Mouse (Mus musculus): Measurements from ENCODE around the gene Mvb12b.

The Mvb12b gene

DNA sequence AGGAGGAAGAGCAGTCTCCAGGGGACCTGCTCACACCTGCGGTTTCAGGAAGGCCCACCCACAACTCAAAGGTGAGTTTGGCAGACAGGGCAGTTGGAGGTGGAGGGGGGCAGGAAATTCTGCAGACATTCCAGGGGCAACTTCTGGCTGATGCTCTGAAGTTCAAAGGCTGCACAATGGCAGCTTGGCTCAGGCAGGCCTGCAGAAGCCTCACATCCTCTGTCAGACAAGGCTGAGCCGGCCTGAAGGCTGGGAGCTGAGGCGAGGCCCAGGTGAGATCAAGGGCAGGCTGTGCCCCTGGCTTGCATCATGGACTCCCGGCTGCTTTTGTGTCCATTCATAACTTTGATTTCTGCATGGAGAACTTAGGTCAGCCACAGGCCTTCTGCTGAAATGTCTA is 41.1 kb downstream of the Mvb12b start:
- no peak for DNase-seq (ENCODE audit: low spot score)

DNA sequence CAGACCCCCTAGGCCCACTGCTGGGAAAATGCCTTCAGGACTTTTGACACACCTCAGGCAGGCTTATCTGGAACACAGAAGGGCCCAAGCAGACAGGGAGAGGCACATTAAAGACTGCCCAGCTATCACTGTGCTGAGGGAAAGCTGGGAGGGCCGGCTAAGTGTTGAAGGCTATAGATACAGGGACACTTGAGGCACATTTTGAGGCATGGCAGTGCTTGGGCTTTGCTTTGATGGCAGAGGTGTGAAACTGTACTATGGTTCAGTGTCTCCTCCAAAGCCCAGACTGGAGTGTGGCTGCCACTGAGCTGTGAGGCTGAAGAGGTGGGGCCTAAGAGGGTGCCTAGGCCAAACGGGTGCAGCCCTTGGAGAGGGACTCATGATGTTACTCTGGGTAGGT is 44.1 kb downstream of the Mvb12b start:
- DNase-seq (ENCODE audit: low spot score): no peak

DNA sequence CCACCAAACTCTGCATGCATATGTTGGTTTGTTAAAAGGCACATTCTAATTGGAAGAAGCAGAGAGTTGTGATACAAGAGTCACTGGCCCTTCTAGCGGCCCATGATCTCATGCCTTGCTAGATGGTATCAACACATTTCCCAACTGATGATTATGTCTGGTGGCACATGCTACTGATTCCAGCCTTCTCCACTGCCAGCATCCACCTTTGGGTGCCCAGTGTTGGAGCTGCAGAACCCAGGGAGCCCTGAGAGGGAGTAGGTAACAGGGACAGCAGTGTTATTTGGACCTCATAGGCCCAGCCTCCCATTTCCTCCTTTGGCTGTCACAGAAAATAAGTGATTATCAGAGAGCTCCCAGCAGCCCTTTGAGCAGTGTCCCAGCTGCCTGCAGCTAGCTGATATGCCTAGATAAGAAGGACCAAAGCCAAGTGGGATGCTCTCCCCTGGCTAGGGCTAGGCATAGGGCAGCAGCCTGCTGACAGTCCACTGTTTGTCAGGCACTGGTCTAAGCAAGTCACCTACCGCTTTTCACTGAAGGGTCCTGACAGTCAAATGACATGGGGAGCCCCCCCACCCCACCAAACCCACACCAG is 44.7 kb downstream of the Mvb12b start:
- DNase-seq (ENCODE audit: low spot score): no peak

DNA sequence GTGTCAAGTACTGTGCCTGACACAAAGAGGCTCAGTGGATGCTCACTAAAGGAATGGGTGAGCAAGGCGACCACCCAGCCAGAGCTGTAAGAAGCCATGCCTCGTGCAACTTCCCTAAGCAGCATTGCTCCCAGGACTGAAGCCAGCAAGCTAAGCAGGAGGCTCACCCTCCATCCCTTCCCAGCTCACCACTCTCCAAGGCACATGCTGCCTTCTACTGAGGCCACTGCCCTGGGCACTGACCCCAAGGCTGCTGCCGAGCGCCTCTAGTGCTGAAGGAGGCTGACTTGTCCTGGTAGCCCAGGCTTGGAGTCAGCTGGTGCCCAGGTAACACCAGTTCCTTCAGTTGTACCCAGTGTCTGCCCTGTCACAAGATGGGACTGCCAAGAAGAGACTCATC is 45.8 kb downstream of the Mvb12b start:
- DNase-seq (ENCODE audit: low spot score): no peak

DNA sequence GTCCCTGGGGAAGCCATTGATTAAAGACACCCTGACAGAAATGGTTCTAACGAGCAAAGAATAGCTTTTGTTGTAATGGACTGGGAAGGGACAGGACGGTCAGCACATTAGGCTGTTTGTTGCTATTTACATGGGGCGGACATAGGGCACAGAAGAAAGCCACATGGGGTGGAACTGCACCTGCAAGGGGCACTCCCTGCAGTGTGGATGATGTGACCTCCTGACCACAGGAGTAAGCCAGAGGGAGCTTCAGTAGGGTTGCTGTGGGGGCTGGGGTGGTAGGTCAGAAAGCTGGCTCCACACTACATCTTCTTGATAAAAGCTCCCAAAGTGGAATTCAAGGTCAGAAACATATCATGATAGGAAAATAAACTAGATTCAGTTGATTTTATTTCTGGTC is 47.3 kb downstream of the Mvb12b start:
- DNase-seq (ENCODE audit: low spot score): no peak

DNA sequence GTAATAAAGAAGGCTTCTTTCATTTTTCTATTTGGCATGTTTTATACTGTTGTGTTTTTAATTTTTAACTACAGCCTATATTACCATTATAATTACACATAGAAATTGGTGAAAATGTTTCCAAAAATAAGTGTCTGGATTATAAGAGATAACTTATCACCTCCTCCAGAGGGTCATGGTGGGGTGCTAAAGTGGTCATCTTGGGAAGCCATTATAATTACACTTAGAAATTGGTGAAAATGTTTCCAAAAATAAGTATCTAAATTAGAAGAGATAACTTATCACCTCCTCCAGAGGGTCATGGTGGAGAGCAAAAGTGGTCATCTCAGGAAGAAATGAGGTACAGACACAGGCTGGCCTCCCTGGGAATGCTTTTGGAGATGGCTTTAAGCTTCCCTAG is 48.5 kb downstream of the Mvb12b start:
- no peak for DNase-seq (ENCODE audit: low spot score)

DNA sequence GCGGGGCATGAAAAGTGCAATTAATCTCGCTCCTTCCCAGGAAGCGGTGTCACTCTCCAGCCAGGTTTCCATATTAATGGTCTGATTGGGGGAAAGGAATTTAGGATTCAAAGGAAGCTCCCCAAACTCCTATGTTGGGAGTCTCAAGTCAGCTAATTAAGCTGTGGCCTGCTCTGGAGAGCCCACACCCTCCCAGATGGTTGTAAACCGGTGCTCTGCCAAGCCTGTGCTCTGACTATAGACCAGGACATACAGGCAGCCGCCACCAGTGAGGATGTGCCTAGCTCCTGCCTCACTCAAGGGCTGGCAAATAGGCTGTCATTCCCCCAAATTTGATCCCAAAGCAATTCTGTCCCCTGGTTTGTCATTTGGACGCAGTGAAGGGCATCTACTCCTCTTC is 50.4 kb downstream of the Mvb12b start:
- no peak for DNase-seq (ENCODE audit: low spot score)

DNA sequence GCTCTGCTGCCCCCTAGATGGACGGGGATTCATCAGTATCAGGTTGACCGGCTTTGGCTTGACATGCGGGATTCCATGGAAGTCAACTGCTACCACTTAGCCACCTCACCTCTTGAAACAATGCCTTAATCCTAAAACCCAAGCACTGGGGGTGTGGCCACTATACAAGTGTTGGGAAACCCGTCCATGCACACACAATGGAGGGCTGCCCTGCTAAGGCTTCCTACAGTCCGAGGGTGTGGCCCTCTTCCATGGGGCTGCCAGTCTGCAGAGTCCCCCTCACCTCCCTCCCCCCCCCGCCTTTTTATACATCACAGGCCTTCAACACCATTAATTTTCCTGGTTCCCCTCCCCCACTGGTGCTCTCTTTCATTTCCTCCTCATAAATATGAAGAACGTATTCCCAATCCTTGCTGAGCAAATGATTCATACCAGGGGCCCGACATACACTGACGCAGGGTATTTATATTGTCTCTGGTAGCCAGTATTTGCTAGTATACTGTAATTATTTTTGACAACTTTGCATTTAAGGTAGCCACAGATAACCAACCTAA is 51.0 kb downstream of the Mvb12b start:
- DNase-seq (ENCODE audit: low spot score): no peak

DNA sequence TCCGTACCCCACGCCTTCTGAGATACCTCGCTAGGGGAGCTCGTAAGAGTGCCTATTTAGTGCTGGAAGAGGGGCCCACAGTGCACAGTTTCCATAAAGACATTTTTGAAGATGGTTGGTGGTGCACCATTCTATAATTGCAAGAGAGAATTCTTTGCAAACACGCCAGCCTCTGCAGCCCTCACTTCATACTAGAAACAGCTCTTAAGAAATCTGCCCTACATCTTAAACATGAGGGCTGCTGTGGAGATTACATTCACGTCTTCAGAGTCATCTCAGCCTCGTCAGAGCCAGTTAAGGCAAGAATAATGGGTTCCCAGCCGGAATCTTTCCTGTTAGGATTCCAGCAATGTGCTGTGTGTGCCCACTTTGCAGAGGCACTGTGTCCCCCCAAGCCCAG is 52.7 kb downstream of the Mvb12b start:
- no peak for DNase-seq (ENCODE audit: low spot score)

DNA sequence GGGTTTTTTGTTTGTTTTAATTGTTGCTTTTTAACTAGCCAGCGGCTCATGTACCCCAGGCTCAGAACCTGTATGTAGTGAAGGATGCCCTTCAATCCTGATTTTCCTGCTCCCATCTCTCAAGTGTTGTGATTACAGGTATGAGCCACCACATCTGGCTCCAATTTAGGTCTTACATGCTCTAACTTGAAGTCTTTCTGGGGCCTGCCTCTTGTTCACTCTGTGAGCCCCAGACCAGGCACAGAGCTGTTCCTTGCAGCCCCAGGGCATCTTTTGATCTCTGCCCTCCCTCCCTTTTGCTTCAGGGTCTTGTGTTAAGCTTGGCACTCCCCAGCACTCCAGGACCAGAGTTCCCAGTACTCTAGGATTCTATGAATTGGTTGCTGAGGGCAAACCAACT is 53.8 kb downstream of the Mvb12b start:
- no peak for DNase-seq (ENCODE audit: low spot score)

DNA sequence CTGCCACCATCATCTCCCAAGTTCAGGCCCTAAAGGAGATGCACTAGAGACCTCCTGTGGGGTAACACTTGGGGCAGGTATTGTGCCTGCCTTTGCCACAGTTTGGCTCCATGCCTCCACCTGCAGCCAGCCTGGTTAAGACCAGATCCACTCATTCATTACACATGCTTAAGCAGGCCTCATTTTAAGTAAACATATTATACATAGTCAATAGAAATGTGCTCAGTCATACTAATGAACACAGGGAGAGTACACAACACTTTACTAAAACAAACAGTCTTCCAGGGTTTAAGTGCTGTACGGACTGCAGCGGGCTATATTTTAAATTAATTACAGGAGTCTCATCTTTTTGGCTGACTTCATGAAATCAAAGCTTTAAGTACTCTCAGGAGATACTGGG is 57.9 kb downstream of the Mvb12b start:
- no peak for DNase-seq (ENCODE audit: low spot score)

DNA sequence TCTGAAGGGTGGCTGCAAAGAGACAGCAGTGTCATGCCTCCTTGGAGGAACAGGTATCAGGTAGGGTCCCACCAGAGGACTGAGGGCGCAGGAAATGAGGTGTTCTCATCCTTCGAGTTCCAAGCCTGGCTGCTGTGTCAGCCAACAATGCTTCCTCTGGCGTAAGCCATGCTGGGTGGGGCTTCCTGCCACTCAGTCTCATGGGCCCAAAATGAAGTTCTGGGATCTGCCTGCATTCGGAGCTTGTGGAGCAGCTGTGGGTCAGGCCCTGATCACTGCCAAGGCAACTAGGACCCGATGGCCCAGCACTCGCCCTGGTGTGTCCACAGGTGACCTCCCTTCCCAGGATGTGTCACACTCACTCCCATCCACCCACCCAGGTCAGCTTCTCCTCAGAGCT is 61.0 kb downstream of the Mvb12b start:
- DNase-seq (ENCODE audit: low spot score): no peak

DNA sequence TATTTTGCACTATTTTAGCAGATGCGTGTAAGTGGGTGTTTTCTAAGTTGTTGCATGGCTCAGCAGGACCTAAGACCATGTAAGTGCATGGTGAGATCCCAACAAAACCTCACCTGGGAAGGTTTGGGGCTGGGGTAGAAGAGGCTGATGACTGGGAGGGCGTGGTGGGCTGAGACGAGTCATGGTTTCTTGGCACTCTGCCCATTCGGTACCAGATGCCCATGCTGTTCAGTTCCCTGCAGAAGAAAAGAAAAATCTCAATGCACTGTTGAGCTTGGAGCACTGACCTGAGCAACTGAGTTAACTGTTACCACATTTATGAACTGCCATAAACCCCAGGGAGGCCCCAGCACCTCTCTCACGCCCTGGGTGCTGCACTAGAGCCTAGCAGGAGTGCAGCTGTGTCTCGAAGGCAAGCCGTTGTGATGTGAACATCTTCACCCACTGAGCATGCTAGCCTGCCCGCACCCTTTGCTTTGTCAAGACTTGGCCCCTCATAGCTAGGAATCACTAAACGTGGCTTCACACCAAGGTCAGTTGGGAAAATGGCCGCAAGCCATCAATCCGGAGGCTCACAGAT is 62.7 kb downstream of the Mvb12b start:
- DNase-seq (ENCODE audit: low spot score): no peak

DNA sequence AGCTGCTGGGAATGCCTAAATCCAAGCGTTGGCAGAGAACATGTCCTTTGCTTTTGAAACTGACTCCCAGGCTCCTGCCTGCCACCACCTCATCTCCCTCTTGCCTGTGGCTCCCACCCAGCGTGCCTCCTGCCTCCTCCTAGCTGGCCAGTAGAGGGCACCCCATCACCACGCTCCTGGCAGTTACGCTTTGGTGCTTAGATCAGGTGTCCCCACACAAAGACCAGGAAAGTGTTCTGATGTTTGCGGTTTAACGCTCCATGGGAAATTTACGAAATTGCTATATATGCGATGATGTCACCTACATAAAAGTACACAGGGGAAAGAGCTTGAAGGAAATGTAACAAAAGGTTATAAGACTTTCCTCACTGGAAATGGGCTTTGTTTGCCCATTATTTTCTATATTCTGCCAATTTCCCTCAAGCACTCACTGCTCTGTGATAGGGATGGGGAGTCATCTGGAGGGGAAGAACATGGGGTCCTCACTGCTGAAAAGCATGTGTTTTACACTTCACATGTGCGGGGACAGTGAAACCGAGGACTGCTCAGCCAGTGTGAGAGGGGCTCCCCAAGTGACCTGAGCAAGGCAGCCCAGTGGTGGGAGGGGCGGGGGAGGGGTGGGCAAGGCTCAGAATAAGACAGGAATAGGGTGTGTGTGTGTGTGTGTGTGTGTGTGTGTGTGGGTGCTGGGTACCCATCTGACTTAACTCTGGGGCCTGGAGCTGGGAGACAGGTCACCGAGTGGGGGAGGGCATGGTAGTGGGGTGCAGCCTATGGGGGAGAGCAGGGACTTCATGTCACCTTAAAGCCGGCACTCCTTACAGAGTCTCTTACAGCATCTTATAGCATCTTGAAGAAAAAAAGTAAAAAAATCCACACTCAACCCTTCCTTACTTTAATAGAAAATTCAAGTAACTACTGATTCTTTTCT is 65.8 kb downstream of the Mvb12b start:
- DNase-seq (ENCODE audit: low spot score): peak; percentile 31

DNA sequence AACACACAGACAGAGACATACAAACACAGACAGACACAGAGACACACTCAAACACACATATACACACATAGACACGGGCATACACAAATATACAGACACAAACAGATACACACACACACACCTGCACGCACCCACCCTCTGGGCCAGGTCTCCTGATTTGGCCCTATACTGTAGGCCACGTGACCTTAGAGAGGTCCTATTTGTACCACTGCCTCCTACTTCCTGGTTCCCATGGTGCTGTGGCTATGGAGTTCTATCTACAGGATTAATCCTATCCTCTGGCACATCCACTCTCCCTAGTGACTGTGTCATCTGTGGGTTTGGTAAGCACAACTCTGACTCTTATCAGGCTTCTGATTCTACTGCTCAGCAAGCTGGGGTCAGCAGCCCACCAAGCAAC is 67.3 kb downstream of the Mvb12b start:
- no peak for DNase-seq (ENCODE audit: low spot score)

DNA sequence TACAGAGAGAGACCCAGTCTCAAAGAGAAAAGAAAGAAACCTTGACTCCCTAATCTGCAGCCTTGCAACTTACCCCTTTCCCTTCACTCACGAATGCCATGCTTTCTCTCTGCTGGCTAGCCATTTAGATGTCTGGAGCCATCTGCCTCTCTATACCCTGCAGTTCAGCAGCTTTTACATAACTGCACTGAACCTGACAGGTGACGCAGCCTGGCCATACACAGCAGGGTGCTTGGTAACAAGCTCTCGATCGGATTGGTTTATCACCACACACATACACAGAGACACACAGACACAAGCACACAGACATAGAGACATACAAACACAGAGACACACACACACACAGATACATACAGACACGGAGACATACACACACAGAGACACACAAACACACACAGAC is 67.7 kb downstream of the Mvb12b start:
- no peak for DNase-seq (ENCODE audit: low spot score)

DNA sequence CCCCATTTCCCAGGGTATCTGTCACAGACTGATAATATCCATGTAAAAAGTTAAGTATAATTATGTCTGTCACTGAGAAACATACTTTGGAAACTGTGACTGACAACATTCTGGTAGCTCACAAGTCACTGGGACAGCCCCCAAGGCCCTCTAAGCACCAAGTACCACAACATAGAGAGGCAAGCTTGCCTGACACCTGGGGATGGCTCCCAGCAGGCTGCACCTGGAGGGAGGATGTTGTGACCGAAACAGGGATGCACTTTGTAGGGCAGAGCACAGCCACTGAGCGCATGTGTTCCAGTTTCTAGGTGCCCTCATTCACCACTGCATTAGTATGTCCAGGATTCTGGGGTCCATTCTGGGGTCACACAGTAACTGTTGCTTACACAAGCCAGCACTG is 69.4 kb downstream of the Mvb12b start:
- no peak for DNase-seq (ENCODE audit: low spot score)

DNA sequence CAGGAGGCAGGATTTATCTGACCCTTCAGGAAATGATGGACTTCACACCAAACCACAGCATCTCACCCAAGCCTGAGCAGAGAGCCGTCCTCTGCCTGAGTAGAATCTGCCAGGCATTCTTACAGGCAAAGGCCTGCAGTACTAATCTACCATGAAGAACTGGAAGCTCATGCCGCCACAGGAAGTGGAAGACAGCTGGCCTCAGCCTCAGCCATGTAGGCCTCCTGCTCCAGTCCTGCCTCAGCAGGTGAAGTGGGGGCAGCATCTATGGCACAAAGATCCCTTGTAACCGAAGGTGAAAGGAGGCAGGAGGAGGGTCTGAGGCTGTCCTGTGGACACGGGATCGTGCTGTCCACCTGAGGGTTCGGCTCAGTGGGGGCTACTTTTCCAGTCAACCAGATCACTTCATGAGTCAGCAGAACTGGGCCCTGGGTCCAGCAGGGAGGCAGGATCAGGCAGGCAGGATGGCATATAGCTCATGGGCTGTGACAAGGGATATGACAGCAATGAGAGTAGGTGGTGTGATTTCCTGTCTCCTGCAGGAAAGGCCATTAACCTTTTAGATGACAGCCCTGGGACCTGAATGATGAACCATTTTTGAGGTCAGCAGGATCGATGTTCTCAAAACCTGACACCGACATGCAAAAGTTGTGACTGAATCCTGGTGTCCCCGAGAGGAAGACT is 69.9 kb downstream of the Mvb12b start:
- no peak for DNase-seq (ENCODE audit: low spot score)

DNA sequence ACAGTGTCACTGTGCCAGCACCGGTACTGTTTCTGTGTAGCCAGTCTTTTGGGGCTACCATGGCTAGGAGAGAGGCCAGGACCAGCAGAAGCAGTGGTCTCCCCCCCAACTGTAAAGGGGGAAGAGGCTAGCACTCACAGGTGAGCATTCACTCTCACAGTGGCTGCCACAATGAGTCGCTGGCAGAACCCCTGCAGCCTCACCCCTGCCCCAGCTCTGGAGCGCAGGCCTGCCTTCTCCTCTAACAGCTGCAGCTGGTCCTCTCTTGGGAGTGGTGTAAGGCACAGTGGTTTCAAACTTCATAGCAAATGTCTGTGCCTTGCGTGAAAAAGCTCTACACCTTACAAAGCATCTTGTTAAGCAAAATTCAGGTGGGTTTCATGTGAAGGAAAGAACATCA is 70.7 kb downstream of the Mvb12b start:
- no peak for DNase-seq (ENCODE audit: low spot score)

DNA sequence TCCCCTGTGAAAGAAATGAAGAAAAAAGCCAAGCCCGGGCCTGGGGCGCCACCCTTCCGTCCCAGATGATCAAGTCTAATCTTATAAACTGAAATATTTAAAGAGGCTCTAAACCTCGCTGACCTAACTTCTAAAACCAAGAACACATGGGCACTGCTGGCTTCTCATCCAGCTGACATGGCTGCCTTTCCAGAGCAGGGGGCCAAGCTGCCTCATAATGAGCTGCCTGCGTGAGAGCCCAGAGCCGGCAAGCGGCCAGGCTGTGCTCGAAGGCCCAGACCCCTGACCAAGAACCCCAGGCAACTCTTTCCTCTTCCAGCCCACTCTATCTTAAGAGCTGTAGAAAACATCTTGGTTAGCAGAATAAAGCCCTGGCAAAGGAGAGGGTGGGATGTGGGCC is 73.2 kb downstream of the Mvb12b start:
- DNase-seq (ENCODE audit: low spot score): no peak

DNA sequence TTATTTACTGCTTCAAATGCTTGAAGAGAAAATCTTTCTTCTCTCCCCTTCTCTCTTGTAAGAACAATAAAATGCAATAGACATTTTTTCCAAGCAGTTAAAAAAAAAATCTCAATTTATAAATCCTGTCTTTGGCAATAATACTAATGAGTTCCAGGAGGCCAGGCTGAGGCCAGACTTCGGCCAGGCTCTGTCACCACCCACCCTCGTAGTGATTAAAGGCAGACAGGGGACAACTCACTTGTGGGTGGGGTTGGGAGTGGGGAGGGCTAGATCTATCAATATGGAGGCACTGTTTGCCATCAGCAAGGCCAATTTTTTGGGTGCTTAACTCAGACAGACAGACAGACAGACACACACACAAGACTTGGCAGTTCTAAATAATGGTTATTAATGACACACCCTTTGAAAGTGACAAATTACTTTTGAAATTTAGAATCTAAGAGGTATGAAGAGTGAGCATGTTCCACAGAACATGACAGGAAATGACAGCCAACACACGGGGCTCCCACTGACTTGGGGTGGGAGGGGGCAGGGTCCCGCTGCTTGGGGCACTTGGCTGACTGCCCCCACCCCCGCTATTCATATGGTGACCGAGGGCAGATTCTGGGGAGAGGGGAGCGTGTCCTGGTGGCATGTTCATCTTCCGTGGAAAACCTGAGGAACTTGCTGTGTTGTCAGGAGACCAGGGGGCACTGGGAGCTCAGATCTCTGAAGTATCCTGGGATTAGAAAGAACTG is 74.1 kb downstream of the Mvb12b start:
- no peak for DNase-seq (ENCODE audit: low spot score)

DNA sequence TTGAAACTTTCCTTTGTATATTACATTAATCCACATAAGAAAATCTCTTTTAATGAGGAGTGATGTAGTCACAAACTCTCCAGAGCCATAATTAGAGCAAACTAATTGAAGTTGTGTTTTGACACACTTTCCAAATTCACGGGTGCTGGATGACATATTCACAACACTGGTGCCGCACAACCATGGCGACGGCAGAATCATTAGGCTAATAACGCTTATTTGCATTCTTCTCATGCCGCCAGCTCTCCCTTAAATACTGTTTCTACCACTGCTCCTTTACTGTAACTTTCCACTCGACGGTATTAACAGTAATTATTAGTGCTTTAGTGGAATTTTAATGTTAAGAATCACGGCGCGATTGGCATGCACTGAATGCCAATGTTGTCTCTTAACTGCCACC is 74.8 kb downstream of the Mvb12b start:
- no peak for DNase-seq (ENCODE audit: low spot score)

Data from ovary, adult 18-20 months (tissue).